Mouse (Mus musculus) MEL (cell line): Measurements from ENCODE around the gene Adcy10.

Experiments used
- CTCF ChIP-seq, 3 experiments: IDR thresholded peaks in 2 of 3; conservative IDR thresholded peaks in 1 of 3; 2 replicates each; pipeline ENCODE4 v1.5.1; 2011 to 2012; ENCODE audit warnings: low read length in 3 of 3, low read depth in 2 of 3, mild to moderate bottlenecking in 2 of 3, improper control_type of control experiment in 1 of 3, inconsistent platforms in 1 of 3, mixed read lengths in 1 of 3, moderate library complexity in 1 of 3; ENCODE audit not compliant: control insufficient read depth in 1 of 3, insufficient read depth in 1 of 3, poor library complexity in 1 of 3, severe bottlenecking in 1 of 3
- E2F4 ChIP-seq: IDR thresholded peaks from 2 replicates; pipeline ENCODE4 v1.6.1; 2011; ENCODE audit warnings: low read depth, low read length, improper control_type of control experiment, borderline replicate concordance
- EP300 ChIP-seq, 2 experiments: IDR thresholded peaks; 2 replicates each; pipeline ENCODE4 v1.6.1; 2011; ENCODE audit warnings: improper control_type of control experiment in 2 of 2, low read length in 2 of 2, low read depth in 1 of 2, mild to moderate bottlenecking in 1 of 2
- GABPA ChIP-seq: IDR thresholded peaks from 2 replicates; pipeline ENCODE4 v1.6.1; 2012; ENCODE audit warnings: low read depth, mild to moderate bottlenecking, inconsistent platforms, low read length, improper control_type of control experiment, moderate library complexity
- GATA1 ChIP-seq: IDR thresholded peaks from 2 replicates; pipeline ENCODE4 v1.6.1; 2011; ENCODE audit warnings: low read depth, low read length, improper control_type of control experiment
- HCFC1 ChIP-seq: IDR thresholded peaks from 2 replicates; pipeline ENCODE4 v1.6.1; 2012; ENCODE audit warnings: low read depth, mild to moderate bottlenecking, inconsistent platforms, low read length, improper control_type of control experiment, moderate library complexity
- JUND ChIP-seq: IDR thresholded peaks from 2 replicates; pipeline ENCODE4 v1.6.1; 2011; ENCODE audit warnings: low read depth, mild to moderate bottlenecking, improper control_type of control experiment, low read length
- KAT2A ChIP-seq: conservative IDR thresholded peaks from 2 replicates; pipeline ENCODE4 v1.6.1; 2012; ENCODE audit warnings: low read depth, low read length, improper control_type of control experiment, inconsistent platforms
- MAFK ChIP-seq: IDR thresholded peaks from 2 replicates; pipeline ENCODE4 v1.6.1; 2011; ENCODE audit warnings: low read depth, mild to moderate bottlenecking, low read length, improper control_type of control experiment, borderline replicate concordance
- NELFE ChIP-seq: IDR thresholded peaks from 2 replicates; pipeline ENCODE4 v1.6.1; 2011; ENCODE audit warnings: low read depth, low read length, improper control_type of control experiment
- POLR2A ChIP-seq, 2 experiments: IDR thresholded peaks; 2 replicates each; pipeline ENCODE4 v1.6.1; 2011 to 2012; ENCODE audit warnings: low read length in 2 of 2, mild to moderate bottlenecking in 2 of 2, control low read depth in 1 of 2, improper control_type of control experiment in 1 of 2, low read depth in 1 of 2, moderate library complexity in 1 of 2; ENCODE audit not compliant: control insufficient read depth in 1 of 2, insufficient read depth in 1 of 2, poor library complexity in 1 of 2
- USF1 ChIP-seq: IDR thresholded peaks from 2 replicates; pipeline ENCODE4 v1.6.1; 2014; ENCODE audit warnings: low read depth, mild to moderate bottlenecking, inconsistent platforms, low read length, improper control_type of control experiment, moderate library complexity
- USF2 ChIP-seq, 2 experiments: IDR thresholded peaks; 2 replicates each; pipeline ENCODE4 v1.6.1; 2011 to 2012; ENCODE audit warnings: improper control_type of control experiment in 2 of 2, low read length in 2 of 2, borderline replicate concordance in 1 of 2, inconsistent platforms in 1 of 2, low read depth in 1 of 2, mild to moderate bottlenecking in 1 of 2; ENCODE audit not compliant: insufficient read depth in 1 of 2
- ZC3H11A ChIP-seq: IDR thresholded peaks from 2 replicates; pipeline ENCODE4 v1.6.1; 2012; ENCODE audit warnings: low read depth, mild to moderate bottlenecking, inconsistent platforms, low read length, improper control_type of control experiment

GRCm38 (mm10) chr1:165605774-165606173 lies 120.8 kb downstream of the Adcy10 start:
- TF ChIP-seq JUND (no peak), GABPA (no peak), POLR2A (IDR thresholded peaks at IDR 0.05; ENCODE audit: control insufficient read depth in 1 of 2, insufficient read depth in 1 of 2, low read depth in 1 of 2, low read length in 2 of 2, poor library complexity in 1 of 2) (no peak), CTCF (IDR thresholded peaks at IDR 0.05 in 2 of 3, conservative IDR thresholded peaks at IDR 0.05 in 1 of 3; ENCODE audit: control insufficient read depth in 1 of 3, insufficient read depth in 1 of 3, low read depth in 2 of 3, low read length in 3 of 3, poor library complexity in 1 of 3, severe bottlenecking in 1 of 3) (no peak), EP300 (IDR thresholded peaks at IDR 0.05; ENCODE audit: low read depth in 1 of 2, low read length in 2 of 2) (no peak), E2F4 (no peak), ZC3H11A (no peak), USF1 (no peak), USF2 (IDR thresholded peaks at IDR 0.05; ENCODE audit: borderline replicate concordance in 1 of 2, insufficient read depth in 1 of 2, low read depth in 1 of 2, low read length in 2 of 2) (no peak), GATA1 (no peak), NELFE (no peak), KAT2A (no peak), HCFC1 (no peak), MAFK (no peak)
